Mouse (Mus musculus): Measurements from ENCODE around the gene Rpl18. TPM values are rescaled to one million over a fixed set of nuclear protein-coding genes. Genes with fewer than 3 reads are reported as not detected.

The Rpl18 gene
- 964 and 1,249 TPM in 2 replicates for total RNA-seq (2021)
- long read RNA-seq, transcript Rpl18-205 (2 exons, 450 nt), result minor isoform, 5 of 156 reads
- long read RNA-seq, transcript Rpl18-201 (6 exons, 679 nt), result major isoform, 103 of 156 reads
- long read RNA-seq, transcript Rpl18-202 (6 exons, 1,027 nt), result minor isoform, 16 of 156 reads
- long read RNA-seq, partial matches to known transcripts, result 23 of 156 reads
- long read RNA-seq, other reads (novel, unspliced or antisense), result 9 of 156 reads

GRCm38 (mm10) chr7:45715090-45715708, at the start of gene Rpl18:
Rpl18 (plus strand) TSS chr7:45715457.
- DNase-seq, result peak; percentile 98

- DNase-seq, result no peak
Observed at GRCm38 (mm10) chr7:45666161-45666560, 49.1 kb upstream of the Rpl18 start, which contains the start of gene Fut2. Fut2 (minus strand) TSS chr7:45666394.

GRCm38 (mm10) chr7:45667761-45668160, 47.5 kb upstream of the Rpl18 start:
- no peak for DNase-seq

DNA sequence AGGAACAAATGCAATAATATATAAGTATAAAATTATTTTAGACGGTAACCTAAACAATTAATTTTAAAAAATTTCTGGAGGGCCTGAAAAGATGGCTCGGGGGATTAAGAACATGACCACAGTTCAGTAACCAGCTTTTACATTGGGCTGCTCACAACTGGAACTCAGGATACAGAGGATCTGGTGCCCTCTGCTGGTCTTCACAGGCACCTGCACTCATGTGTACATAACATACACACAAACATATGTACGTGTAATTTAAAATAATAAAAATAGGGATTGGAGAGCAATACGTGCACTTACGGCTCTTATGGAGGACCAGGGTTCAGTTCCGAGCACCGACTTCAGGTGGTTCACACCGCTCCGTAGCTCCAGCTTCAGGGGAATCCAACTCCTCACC, 46.3 kb upstream of the Rpl18 start:
- DNase-seq, result no peak

DNA sequence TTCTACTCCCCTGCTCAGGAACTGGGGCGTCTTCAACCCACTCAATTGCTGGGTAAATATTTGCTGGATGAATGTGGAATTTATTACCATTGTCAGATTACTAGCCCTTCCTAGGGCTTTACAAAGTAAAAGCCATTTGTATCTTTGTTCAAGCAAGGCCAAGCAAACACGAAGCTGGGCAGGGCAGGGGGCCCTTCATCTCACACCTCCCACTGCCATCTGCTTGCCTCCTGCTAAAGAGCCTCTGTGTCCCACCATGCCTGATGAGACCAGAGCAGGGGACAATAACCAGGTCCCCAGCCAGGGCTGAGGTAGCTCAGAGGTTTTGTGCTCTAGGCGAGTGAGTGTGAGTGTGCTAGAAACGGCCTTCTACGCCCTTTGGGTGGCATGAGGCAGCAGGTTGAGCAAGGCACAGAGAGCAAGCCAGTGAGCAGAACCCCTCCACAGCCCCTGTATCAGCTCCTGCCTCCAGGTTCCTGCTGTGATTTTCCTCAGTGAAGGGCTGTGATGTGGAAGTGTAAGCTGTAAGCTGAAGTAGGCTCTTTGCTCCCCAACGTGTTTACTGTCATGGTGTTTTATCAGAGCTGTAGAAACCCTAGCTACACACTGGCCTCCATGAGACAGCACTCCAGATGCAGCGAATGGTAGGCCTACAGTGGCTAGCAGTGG, 37.5 kb upstream of the Rpl18 start:
- no peak for DNase-seq

- peak; percentile 62 for DNase-seq
Observed at GRCm38 (mm10) chr7:45678513-45678912, 36.7 kb upstream of the Rpl18 start.

DNA sequence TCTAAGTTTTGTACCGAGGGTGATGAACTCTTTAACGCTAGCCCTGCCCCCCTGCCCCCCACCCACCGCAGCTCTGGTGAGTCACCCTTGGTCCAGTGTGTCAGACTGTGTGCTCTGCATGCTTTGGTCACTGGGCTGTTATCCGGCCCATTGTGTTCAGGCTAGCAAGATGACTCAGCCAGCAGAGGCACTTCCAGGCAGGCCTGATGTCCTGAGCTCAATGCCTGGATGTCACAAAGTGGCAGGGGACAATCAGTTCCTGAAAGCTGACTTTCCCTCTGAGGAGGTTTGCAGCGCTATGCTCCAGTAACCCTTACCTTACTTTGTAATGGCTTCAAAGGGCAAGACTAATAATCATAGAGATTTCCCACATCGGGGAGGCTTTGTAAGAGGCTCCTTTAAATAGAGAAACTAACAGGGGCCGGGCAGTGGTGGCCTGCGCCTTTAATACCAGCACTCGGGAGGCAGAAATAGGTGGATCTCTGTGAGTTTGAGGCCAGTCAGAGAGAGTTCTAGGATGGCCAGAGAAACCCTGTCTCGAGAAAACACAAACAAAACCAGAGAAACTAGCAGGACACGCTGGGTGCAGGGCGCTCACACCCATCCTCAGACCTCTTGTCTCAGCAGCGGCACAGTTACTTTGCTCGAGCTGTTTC, 35.2 kb upstream of the Rpl18 start:
- DNase-seq, result peak; percentile 56

DNA sequence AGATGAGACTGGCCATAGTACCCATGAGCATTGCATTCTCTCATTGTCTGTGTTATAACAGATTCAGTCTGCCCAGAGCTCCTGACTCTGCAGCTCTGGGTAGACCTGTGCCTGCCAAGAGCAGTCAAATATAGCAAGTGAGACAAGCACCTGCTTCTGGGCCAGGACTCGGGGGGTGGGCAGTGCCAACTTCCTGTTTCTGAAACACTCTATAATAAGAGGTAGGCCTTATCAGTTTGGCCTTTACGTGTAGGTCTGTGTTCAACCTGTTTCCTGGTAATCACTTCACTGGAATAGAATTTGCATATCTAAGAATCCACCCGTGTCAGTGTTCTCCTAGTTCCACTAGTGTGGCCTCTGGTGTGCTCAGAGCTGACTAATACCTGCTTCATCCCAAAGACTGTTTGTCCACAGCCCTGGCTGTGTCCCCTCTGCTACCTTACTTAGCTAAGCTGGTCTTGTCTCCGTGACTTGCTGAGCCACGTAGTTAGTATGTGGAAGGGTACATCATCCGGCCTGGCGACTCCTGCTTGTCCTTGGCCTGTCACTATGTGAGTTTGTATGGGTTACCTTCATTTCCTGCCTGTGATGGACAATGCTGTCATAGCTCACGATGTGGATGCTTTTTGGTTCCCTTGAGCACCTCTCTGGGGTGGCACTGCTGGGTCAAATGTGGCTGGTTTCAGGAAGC, 34.1 kb upstream of the Rpl18 start:
- DNase-seq, result no peak

- peak; percentile 90 for DNase-seq
Observed at GRCm38 (mm10) chr7:45682144-45683126, 32.8 kb upstream of the Rpl18 start.

GRCm38 (mm10) chr7:45683396-45684050, 31.7 kb upstream of the Rpl18 start, which contains the start of gene Ntn5:
Ntn5 (plus strand) TSS chr7:45684022.
- DNase-seq, result no peak

DNA sequence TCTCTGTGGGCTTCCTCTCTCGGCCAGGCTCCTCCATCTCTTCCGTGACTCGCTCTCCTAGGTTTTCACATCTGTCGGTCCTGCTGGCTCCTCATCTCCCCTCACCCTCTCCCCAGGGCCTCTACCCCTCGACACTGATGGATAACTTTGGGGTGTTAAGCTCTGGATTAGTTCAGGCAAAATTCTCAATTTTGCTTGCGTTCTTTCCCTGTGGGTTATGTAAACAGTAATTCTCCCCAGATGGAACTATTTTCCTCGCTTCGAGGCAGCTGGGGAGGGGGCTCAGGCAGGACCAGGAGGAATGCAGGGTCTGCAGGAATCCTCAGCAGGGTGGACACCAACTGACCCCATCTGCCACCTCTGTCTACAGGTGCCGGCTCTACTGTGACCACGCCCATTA, 29.4 kb upstream of the Rpl18 start:
- DNase-seq, result no peak

DNA sequence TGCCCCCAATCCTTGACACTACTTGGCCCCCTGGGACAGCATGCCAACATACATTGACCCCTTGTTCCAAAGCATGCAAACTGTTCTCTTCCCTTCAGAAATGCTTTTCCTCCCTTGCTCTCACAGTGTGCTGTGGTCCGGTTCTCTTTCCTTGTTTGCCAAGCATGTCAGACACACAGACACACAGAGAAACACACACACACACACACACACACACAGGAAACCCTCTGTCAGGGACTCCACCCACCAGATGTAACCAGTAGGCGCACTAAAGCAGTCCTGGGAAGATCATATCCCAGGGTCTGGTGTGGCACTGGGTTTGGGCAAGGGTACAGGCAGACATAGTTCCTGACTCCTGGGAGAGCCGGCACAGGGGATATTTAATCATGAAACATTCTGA, 28.4 kb upstream of the Rpl18 start:
- DNase-seq, result no peak

DNA sequence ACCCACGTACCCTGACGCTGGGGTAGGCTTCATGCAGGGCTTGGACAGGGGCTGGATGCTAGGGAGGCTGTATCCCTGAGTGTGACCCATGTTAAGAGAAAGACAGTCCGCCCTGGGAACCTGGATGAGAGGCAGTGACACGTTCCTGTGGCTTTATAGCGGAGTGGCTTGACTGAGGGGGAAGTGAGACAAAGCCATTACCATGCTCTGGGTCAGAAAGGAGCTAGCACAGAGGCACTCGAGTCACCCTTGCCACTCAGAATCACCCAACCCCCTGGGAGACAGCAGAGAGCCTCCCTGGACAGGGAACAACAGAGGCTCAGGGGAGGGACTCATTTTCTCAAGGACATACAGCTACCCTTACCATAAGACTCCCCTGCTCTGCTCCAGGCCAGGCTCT, 26.2 kb upstream of the Rpl18 start:
- no peak for DNase-seq

DNA sequence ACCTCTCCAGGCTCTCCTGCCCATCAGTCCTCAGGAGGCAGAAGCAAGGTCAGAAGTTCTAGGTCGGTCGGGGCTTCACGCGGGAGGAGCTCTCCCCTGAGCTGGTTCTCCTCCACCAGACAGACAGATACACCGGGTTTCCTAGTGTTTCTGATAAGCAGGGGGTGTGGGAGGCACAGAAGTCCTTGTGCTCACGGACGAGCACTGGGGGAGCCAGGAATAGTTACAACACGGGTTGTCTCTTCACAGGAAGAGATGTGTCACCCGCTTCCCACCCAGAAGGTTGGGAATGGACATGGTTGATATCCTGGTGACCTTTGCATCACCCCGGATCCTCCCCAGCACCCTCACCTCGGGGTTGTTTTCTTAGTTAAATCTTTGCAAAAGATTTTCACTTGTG, 25.5 kb upstream of the Rpl18 start:
- DNase-seq, result no peak

DNA sequence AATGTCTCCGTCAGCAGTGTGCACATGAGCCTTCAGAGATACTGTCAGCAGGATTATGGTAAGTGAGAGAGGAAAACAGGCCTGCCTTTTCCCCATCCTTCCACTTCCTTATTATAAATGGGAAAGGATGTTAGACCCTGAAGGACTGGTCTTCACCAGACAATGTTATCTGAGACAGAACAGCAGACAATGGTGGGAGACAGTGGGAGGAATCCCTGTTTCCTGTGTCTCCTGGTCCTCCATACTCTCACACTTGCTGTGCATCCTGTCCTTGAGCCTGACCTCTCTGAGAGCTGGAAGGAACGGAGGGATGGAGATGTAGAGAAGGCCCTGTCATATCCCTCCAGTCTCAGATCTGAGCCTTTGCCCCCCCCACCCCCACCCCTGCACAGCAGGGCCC, 22.9 kb upstream of the Rpl18 start:
- DNase-seq, result no peak

DNA sequence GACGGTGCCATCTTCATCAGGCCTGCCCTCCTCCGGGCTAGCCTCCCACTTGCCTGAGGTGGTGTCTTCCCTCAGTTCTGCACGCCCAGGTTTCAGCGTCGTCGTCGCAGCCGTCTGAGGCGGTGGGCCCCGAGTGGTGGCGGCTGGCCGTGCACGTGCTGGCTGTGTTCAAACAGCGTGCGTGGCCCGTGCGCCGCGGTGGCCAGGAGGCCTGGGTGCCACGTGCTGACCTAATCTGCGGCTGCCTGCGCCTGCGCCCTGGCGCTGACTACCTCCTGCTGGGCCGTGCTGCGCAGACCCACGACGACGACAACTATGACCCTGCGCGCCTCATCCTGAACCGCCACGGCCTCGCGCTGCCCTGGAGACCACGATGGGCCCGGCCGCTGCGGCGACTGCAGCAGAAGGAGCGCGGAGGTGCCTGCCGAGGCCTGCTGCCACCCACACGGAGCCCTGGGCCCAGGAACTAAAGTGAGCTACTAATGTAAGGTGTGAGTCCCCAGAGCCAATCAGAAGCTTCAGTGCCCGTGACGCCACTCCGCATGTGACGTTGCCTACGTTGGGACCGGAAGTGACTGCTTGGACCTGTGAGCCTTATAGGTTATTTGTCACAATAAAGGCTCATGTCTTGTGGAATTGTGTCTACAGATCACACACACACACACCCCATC, 21.2 kb upstream of the Rpl18 start, which contains the start of gene Sec1:
Sec1 (minus strand) TSS at position 482 of the 671 bp plus-strand sequence.
- no peak for DNase-seq

DNA sequence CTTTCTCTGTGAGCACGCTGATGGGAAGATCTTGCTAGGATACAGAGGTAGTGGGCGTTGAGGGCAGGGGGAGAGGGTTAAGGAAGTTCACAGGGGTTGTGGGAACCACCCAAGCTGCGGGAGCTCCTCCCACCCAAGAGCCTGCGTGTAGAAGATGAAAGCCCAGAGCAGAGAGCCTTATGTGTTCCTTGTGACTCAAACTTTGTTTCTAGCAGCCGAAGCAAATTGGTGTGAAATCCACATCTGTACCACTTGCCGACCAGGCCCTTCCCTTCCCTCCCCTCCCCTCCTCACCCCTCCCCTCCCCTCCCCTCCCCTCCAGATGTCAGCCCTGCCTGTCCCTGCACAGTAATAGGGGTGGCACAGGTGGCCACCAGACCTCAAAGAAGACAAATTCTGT, 20.2 kb upstream of the Rpl18 start:
- no peak for DNase-seq

DNA sequence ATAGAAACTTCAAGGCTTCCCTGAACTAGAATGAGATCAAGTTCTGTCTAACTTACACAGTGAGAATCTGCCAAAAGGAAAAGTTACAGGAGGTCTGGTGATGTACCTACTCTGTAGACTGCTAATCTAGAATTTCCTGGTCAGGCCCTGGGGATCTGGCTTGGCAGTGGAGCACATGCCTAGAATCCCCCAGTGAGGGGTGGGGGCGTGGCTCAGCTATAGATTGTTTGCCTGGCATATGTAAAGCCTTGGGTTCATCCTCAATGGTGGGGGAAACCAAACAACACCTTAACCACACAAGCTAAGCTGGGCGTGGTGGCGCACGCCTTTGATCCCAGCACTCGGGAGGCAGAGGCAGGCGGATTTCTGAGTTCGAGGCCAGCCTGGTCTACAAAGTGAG, 17.4 kb upstream of the Rpl18 start:
- DNase-seq, result no peak

DNA sequence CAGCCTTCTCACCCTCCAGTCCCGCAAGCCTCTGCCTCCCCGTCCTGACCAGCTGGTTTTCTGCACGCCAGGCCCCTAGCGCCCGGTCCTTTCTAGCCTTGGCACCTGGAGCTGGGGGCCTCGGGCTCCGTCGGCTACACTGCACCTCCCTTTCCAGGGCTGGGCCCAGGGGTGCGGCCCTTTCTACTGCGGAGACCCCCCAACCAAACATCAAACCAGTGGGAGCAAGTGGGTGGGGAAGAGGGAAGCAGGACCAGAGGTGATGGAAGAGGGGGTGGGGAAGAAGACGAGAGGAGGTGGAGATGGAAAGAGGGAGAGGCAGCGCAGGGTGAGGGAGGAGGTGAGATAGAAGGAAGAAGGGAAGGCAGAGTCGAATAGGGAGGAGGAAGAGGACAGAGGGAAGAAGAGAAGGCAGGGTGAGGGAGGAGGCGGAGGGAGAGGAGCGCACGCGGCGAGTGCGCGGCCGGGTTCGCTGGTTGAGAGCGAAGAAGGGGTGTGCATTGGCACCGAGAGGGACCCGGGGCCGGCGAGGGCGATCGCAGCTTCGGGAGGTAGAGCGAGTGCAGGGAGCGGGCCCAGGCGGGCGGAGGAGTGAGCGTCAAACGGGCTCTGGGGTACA, 15.6 kb upstream of the Rpl18 start, which contains the start of gene Car11:
Car11 (plus strand) TSS at position 321 of the 619 bp plus-strand sequence.
- no peak for DNase-seq

All from adrenal gland, postnatal 25 days (tissue).